Comparison of ENCODE assay signal across 9 mouse cellular contexts in genomic region chr17:74267415-74268180, GRCm38 (mm10). TPM values are rescaled to one million over a fixed set of nuclear protein-coding genes. Genes with fewer than 3 reads are reported as not detected.
DNase-seq lines count a peak whose midpoint lies in the region; ATAC-seq and TF ChIP-seq lines count a peak whose summit lies in the region.
"Had no signal": no experiment of that assay in that cellular context is flagged by ENCODE, and none has a peak within 500 bp of the region (broad histone marks: within the 10 kb centered on the region; RNA-seq: fewer than 3 reads in every experiment).

No protein-coding gene starts in this region.

- WGBS in heart, embryonic 12.5 days: 83% methylated on average over 11 of the region's 11 CpGs
- WGBS in liver, embryonic 16.5 days (ENCODE audit: insufficient replicate concordance): 44% methylated on average over 11 of the region's 11 CpGs

- no peak overlapping the region for H3K4me2 ChIP-seq in heart, embryonic 12.5 days
- H3K4me2 ChIP-seq in CH12.LX (ENCODE audit: insufficient read depth, low read depth, poor library complexity, severe bottlenecking): no peak overlapping the region
- peak overlapping the region; percentile 2; the same call in 1 of the 2 replicates for H3K4me2 ChIP-seq in liver, embryonic 16.5 days (ENCODE audit: low read depth, low read length)

- in situ Hi-C loops in CH12.LX (cut with MboI; ENCODE audit: low pct_ligation_motif_present, low pct_unique_long_range_greater_than_20kb, low sequenced_read_pairs): no loop called here

- H3K9me3 ChIP-seq in heart, embryonic 12.5 days (replicated peaks): no peaks in the 10 kb centered on the region
- H3K9me3 ChIP-seq in CH12.LX (replicated peaks; ENCODE audit: low read length): peaks cover 5% of the 10 kb centered on the region
- H3K9me3 ChIP-seq in liver, embryonic 16.5 days (replicated peaks; ENCODE audit: control insufficient read depth, low read length): peaks cover 6% of the 10 kb centered on the region
- H3K9me3 ChIP-seq: megakaryocyte, embryonic 14.5 days had no signal

- TF ChIP-seq POLR2A in CH12.LX (IDR thresholded peaks at IDR 0.05; ENCODE audit: low read depth, low read length): no peak

- dilution Hi-C loops in CH12.LX (cut with MboI; ENCODE audit: extremely low pct_ligation_motif_present, extremely low pct_unique_long_range_greater_than_20kb, low sequenced_read_pairs): no loop called here

- peak; percentile 29; the same call in 1 of the 2 replicates for ATAC-seq in heart, embryonic 12.5 days (ENCODE audit: insufficient number of reproducible peaks, low FRiP score)
- peak; percentile 92 for ATAC-seq in liver, embryonic 16.5 days (ENCODE audit: low read depth)

- H3K9ac ChIP-seq in heart, embryonic 12.5 days: no peak overlapping the region
- H3K9ac ChIP-seq in CH12.LX (ENCODE audit: insufficient read depth, low read depth): no peak overlapping the region
- H3K9ac ChIP-seq in liver, embryonic 16.5 days (ENCODE audit: low read depth, low read length): no peak overlapping the region

- peaks cover 47% of the 10 kb centered on the region for H3K79me2 ChIP-seq in CH12.LX (replicated peaks; ENCODE audit: control insufficient read depth, extremely low read depth, insufficient read depth, poor library complexity, severe bottlenecking)

- TF ChIP-seq EP300 in CH12.LX (IDR thresholded peaks at IDR 0.05; ENCODE audit: low read length): no peak

- H3K4me3 ChIP-seq in heart, embryonic 12.5 days: no peak overlapping the region
- H3K4me3 ChIP-seq in CH12.LX (replicated peaks in 1 of 3; ENCODE audit: low read depth in 2 of 3, low read length in 2 of 3, poor library complexity in 1 of 3): no peak overlapping the region
- H3K4me3 ChIP-seq in liver, embryonic 16.5 days (ENCODE audit: low read depth, low read length): no peak overlapping the region
- H3K4me3 ChIP-seq: megakaryocyte, embryonic 14.5 days had no signal

- no peak overlapping the region for H3K27ac ChIP-seq in heart, embryonic 12.5 days (ENCODE audit: poor library complexity, severe bottlenecking)
- H3K27ac ChIP-seq in CH12.LX (ENCODE audit: insufficient read depth, low read depth): no peak overlapping the region
- peak overlapping the region; percentile 84 for H3K27ac ChIP-seq in liver, embryonic 16.5 days (ENCODE audit: low read length)

- TF ChIP-seq CTCF in CH12.LX (conservative IDR thresholded peaks at IDR 0.05 in 1 of 2, IDR thresholded peaks at IDR 0.05 in 1 of 2; ENCODE audit: low read depth in 2 of 2, low read length in 2 of 2): peak; percentile 24 to 35; a peak in 2 of 4 replicates

- intact Hi-C loops in heart, postnatal 36 days (cut with DNase I): no loop called here

- no peak; the same call in 1 of the 2 replicates for TF ChIP-seq RAD21 in CH12.LX (IDR thresholded peaks at IDR 0.05; ENCODE audit: low read depth, low read length)

- peaks cover 40% of the 10 kb centered on the region for H3K4me1 ChIP-seq in heart, embryonic 12.5 days (replicated peaks)
- H3K4me1 ChIP-seq in CH12.LX (ENCODE audit: control insufficient read depth in 1 of 2, insufficient read depth in 2 of 2): peaks cover 1 to 24% of the 10 kb centered on the region in 2 experiments; a peak in 3 of 4 replicates
- peaks cover 49% of the 10 kb centered on the region for H3K4me1 ChIP-seq in liver, embryonic 16.5 days (ENCODE audit: control insufficient read depth, low read depth, low read length)

- H3K27me3 ChIP-seq in heart, embryonic 12.5 days (replicated peaks): no peaks in the 10 kb centered on the region
- no peaks in the 10 kb centered on the region for H3K27me3 ChIP-seq in CH12.LX (replicated peaks)
- H3K27me3 ChIP-seq in liver, embryonic 16.5 days (ENCODE audit: control insufficient read depth, insufficient read depth, low read depth, low read length): no peaks in the 10 kb centered on the region
- H3K27me3 ChIP-seq: megakaryocyte, embryonic 14.5 days had no signal

- 0 out of 2 replicates have a peak, but pooled peaks cover 2% of the 10 kb centered on the region for H3K36me3 ChIP-seq in heart, embryonic 12.5 days
- H3K36me3 ChIP-seq in CH12.LX (replicated peaks in 1 of 2; ENCODE audit: control insufficient read depth in 1 of 2, insufficient read depth in 1 of 2, low read length in 1 of 2): peaks cover 0 to 36% of the 10 kb centered on the region in 2 experiments
- no peaks in the 10 kb centered on the region; the same call in 1 of the 2 replicates for H3K36me3 ChIP-seq in liver, embryonic 16.5 days (ENCODE audit: control insufficient read depth, insufficient read depth)

- no peak for DNase-seq in heart, postnatal 36 days
- no peak for DNase-seq in CH12.LX (ENCODE audit: extremely low read depth)
- peak; percentile 50 for DNase-seq in c-Kit-negative CD71-positive TER-119-positive erythroid progenitor cells, embryonic 14.5 days (ENCODE audit: low read depth, low spot score)
- DNase-seq in cerebellum, postnatal 14 days: no peak
- no peak for DNase-seq in adrenal gland, adult 8-10 months
- DNase-seq in neural tube, embryonic 10.5 days (ENCODE audit: extremely low spot score, low spot score): no peak

TF ChIP-seq in CH12.LX, 34 proteins besides CTCF, POLR2A, EP300 and RAD21:
- TF ChIP-seq BHLHE40 (IDR thresholded peaks at IDR 0.05; ENCODE audit: low read depth, low read length) (no peak), USF2 (conservative IDR thresholded peaks at IDR 0.05; ENCODE audit: low read depth, low read length) (no peak), JUND (conservative IDR thresholded peaks at IDR 0.05; ENCODE audit: low read depth, low read length) (no peak), UBTF (IDR thresholded peaks at IDR 0.05; ENCODE audit: low read depth, low read length) (no peak), MYC (IDR thresholded peaks at IDR 0.05; ENCODE audit: low read depth, low read length) (no peak), RCOR1 (conservative IDR thresholded peaks at IDR 0.05; ENCODE audit: low read depth, low read length) (no peak), ZMIZ1 (IDR thresholded peaks at IDR 0.05; ENCODE audit: low read depth, low read length) (no peak), ETS1 (conservative IDR thresholded peaks at IDR 0.05; ENCODE audit: low read depth, low read length) (no peak), NELFE (IDR thresholded peaks at IDR 0.05; ENCODE audit: low read depth, low read length) (no peak), SMC3 (IDR thresholded peaks at IDR 0.05; ENCODE audit: low read depth, low read length) (no peak), GABPA (IDR thresholded peaks at IDR 0.05; ENCODE audit: insufficient replicate concordance, low read depth, low read length) (no peak), CHD2 (IDR thresholded peaks at IDR 0.05; ENCODE audit: low read length) (no peak), POLR2AphosphoS2 (IDR thresholded peaks at IDR 0.05; ENCODE audit: low read depth, low read length) (no peak), TCF12 (IDR thresholded peaks at IDR 0.05; ENCODE audit: low read depth, low read length) (no peak)

RNA-seq across cellular contexts. Expression of gene Memo1, which starts 27.7 kb away (rescaled TPM):
- polyA plus RNA-seq in heart, embryonic 12.5 days (2016; fragmentation: Nextera tagmentation; extraction: Ambion mirVana): 66.1 and 66.9 TPM in 2 replicates
- total RNA-seq in heart, postnatal 36 days (2021): 10 to 100 TPM; 64.4 to 72.6 TPM
- 47.7 and 64.8 TPM in 2 replicates for total RNA-seq in CH12.LX (2012; rRNA removed)
- total RNA-seq in CH12.LX (2014; rRNA removed): 133 and 160 TPM in 2 replicates
- 76.4 and 83.7 TPM in 2 replicates for polyA plus RNA-seq in CH12.LX (2012; ENCODE audit: insufficient read length, low read depth)
- polyA plus RNA-seq in liver, embryonic 16.5 days (2015; fragmentation: Nextera tagmentation; extraction: Ambion mirVana): 82.5 and 86.5 TPM in 2 replicates
- 10 to 100 TPM; 86.6 to 96.8 (median 91.1) TPM for total RNA-seq in adrenal gland, adult 8-10 months (2022)

RNA-seq across cellular contexts. Expression of gene Dpy30, which starts 56.1 kb away (rescaled TPM):
- 202 and 205 TPM in 2 replicates for polyA plus RNA-seq in heart, embryonic 12.5 days (2016; fragmentation: Nextera tagmentation; extraction: Ambion mirVana)
- 10 to 100 TPM; 45.5 to 48.9 TPM for total RNA-seq in heart, postnatal 36 days (2021)
- total RNA-seq in CH12.LX (2012; rRNA removed): 66.7 and 87.4 TPM in 2 replicates
- total RNA-seq in CH12.LX (2014; rRNA removed): 156 and 170 TPM in 2 replicates
- 184 and 244 TPM in 2 replicates for polyA plus RNA-seq in CH12.LX (2012; ENCODE audit: insufficient read length, low read depth)
- polyA plus RNA-seq in liver, embryonic 16.5 days (2015; fragmentation: Nextera tagmentation; extraction: Ambion mirVana): 91.7 and 107 TPM in 2 replicates
- 10 to 100 TPM; 65.1 to 81.0 (median 68.4) TPM for total RNA-seq in adrenal gland, adult 8-10 months (2022)
